Comparison of ENCODE assay signal across 24 mouse cellular contexts in the genomic region with DNA sequence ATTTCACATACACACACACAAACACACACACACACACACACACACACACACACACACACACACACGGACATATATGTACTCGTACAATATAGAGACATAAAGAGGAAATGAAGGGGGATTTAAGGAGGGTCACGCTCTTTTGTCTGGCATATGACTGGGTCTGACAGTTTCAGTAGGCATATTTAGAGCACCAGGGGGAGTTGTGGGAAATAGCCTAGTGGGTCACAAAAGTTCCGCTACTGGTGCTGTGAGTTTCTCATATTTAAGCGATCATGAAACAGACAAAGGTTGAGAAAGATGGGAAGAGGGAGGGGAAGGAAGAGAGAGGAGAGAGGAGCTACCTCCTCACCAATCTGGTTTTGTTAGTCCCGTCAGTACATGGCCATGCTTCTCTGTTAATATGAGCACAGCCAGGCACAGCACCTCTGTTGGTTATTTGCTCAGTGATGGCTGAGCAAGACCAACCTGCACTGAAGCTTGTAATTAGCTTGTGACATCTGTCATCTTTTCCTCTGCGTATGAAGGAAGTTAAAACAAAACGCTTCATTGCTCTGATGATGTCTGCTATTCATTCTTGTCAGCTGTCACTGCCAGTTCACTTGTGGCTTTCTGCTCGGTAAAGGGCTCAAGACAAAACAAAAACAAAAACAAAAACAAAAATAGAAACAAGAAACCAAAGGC. TPM values are rescaled to one million over a fixed set of nuclear protein-coding genes. Genes with fewer than 3 reads are reported as not detected.
DNase-seq lines count a peak whose midpoint lies in the region; ATAC-seq and TF ChIP-seq lines count a peak whose summit lies in the region.
"Had no signal": no experiment of that assay in that cellular context is flagged by ENCODE, and none has a peak within 500 bp of the region (broad histone marks: within the 10 kb centered on the region; RNA-seq: fewer than 3 reads in every experiment).

No protein-coding gene starts in this region.

- peak; percentile 60 for DNase-seq in hindbrain, postnatal 0 days (ENCODE audit: low spot score)
- DNase-seq in brain, embryonic 14.5 days (ENCODE audit: low read depth): peak; percentile 19
- no peak for DNase-seq in stomach, postnatal 0 days (ENCODE audit: low spot score)
- no peak for DNase-seq in lung, postnatal 0 days (ENCODE audit: low spot score)
- DNase-seq: adrenal gland, postnatal 14 days; cerebellum, adult 9-10 months; heart, postnatal 10 days; kidney, adult 11 months; kidney, postnatal 36 days; liver, embryonic 13.5 days; lung, adult 2 months; thymus, postnatal 14 days had no signal

- H3K4me1 ChIP-seq in hindbrain, postnatal 0 days (ENCODE audit: insufficient read depth, low read length): peaks cover 8% of the 10 kb centered on the region
- H3K4me1 ChIP-seq in hindbrain, embryonic 12.5 days: peaks cover 8% of the 10 kb centered on the region; the same call in 1 of the 2 replicates
- peaks cover 6% of the 10 kb centered on the region; the same call in 1 of the 2 replicates for H3K4me1 ChIP-seq in stomach, postnatal 0 days (replicated peaks; ENCODE audit: control insufficient read depth, insufficient read depth)
- peaks cover 17% of the 10 kb centered on the region; the same call in 1 of the 2 replicates for H3K4me1 ChIP-seq in lung, postnatal 0 days (ENCODE audit: insufficient read depth, low read depth, low read length)
- H3K4me1 ChIP-seq in forebrain, embryonic 16.5 days (replicated peaks; ENCODE audit: control insufficient read depth, insufficient read depth, low read length): peaks cover 6% of the 10 kb centered on the region
- H3K4me1 ChIP-seq: megakaryocyte, embryonic 14.5 days had no signal

- no peak overlapping the region for H3K27ac ChIP-seq in hindbrain, postnatal 0 days
- H3K27ac ChIP-seq in hindbrain, embryonic 12.5 days: no peak overlapping the region
- no peak overlapping the region for H3K27ac ChIP-seq in stomach, postnatal 0 days (replicated peaks)
- H3K27ac ChIP-seq in lung, postnatal 0 days (ENCODE audit: low read length): no peak overlapping the region
- no peak overlapping the region for H3K27ac ChIP-seq in forebrain, embryonic 16.5 days (ENCODE audit: low read length)
- H3K27ac ChIP-seq: forebrain, embryonic 12.5 days; hindbrain, embryonic 15.5 days; kidney, embryonic 15.5 days; limb, embryonic 13.5 days; liver, embryonic 13.5 days; midbrain, embryonic 13.5 days; neural tube, embryonic 13.5 days had no signal

- TF ChIP-seq EP300 in stomach, postnatal 0 days (optimal IDR thresholded peaks at IDR 0.05): no peak
- TF ChIP-seq EP300 in lung, postnatal 0 days (IDR thresholded peaks at IDR 0.05): no peak

- TF ChIP-seq POLR2A in brain, embryonic 14.5 days (IDR thresholded peaks at IDR 0.05; ENCODE audit: borderline replicate concordance, extremely low read depth, insufficient read depth, insufficient read length, poor library complexity, severe bottlenecking): no peak

- no peaks in the 10 kb centered on the region for H3K9me3 ChIP-seq in hindbrain, postnatal 0 days (ENCODE audit: low read length)
- H3K9me3 ChIP-seq in hindbrain, embryonic 12.5 days (replicated peaks): no peaks in the 10 kb centered on the region
- H3K9me3 ChIP-seq in stomach, postnatal 0 days (ENCODE audit: control insufficient read depth, low read length): no peaks in the 10 kb centered on the region
- H3K9me3 ChIP-seq in lung, postnatal 0 days (ENCODE audit: low read length): no peaks in the 10 kb centered on the region
- H3K9me3 ChIP-seq in forebrain, embryonic 16.5 days (ENCODE audit: control insufficient read depth, low read length): no peaks in the 10 kb centered on the region
- H3K9me3 ChIP-seq: forebrain, embryonic 12.5 days; heart, embryonic 12.5 days; hindbrain, embryonic 15.5 days; kidney, embryonic 15.5 days; limb, embryonic 13.5 days; liver, embryonic 13.5 days; megakaryocyte, embryonic 14.5 days; midbrain, embryonic 13.5 days; neural tube, embryonic 13.5 days had no signal

- ATAC-seq in hindbrain, postnatal 0 days: peak; percentile 45; the same call in 1 of the 2 replicates
- no peak for ATAC-seq in hindbrain, embryonic 12.5 days (ENCODE audit: low FRiP score)
- ATAC-seq in megakaryocyte, adult 5-6 weeks (ENCODE audit: poor library complexity, severe bottlenecking): 0 out of 2 replicates have a peak, but pooled peaks have one; percentile 11
- ATAC-seq in stomach, postnatal 0 days (ENCODE audit: low FRiP score, low TSS enrichment): no peak
- ATAC-seq in lung, postnatal 0 days: no peak
- no peak for ATAC-seq in forebrain, embryonic 16.5 days
- ATAC-seq: midbrain, embryonic 13.5 days had no signal

- WGBS in hindbrain, postnatal 0 days: 64% methylated on average over 9 of the region's 9 CpGs
- WGBS in hindbrain, embryonic 12.5 days: 71% methylated on average over 9 of the region's 9 CpGs
- 64% methylated on average over 9 of the region's 9 CpGs for WGBS in stomach, postnatal 0 days
- 67% methylated on average over 9 of the region's 9 CpGs for WGBS in lung, postnatal 0 days
- 70% methylated on average over 9 of the region's 9 CpGs for WGBS in forebrain, embryonic 16.5 days

- H3K4me2 ChIP-seq in hindbrain, postnatal 0 days (ENCODE audit: low read depth, low read length): no peak overlapping the region
- no peak overlapping the region for H3K4me2 ChIP-seq in hindbrain, embryonic 12.5 days (replicated peaks)
- no peak overlapping the region for H3K4me2 ChIP-seq in stomach, postnatal 0 days (replicated peaks; ENCODE audit: low read depth)
- H3K4me2 ChIP-seq in lung, postnatal 0 days (replicated peaks; ENCODE audit: low read depth, low read length): no peak overlapping the region
- H3K4me2 ChIP-seq in forebrain, embryonic 16.5 days (ENCODE audit: low read length): no peak overlapping the region
- H3K4me2 ChIP-seq: forebrain, embryonic 12.5 days; heart, embryonic 12.5 days; hindbrain, embryonic 15.5 days; kidney, embryonic 15.5 days; limb, embryonic 13.5 days; liver, embryonic 13.5 days; midbrain, embryonic 13.5 days; neural tube, embryonic 13.5 days had no signal

- no peaks in the 10 kb centered on the region for H3K27me3 ChIP-seq in hindbrain, postnatal 0 days (ENCODE audit: insufficient read depth, low read length)
- H3K27me3 ChIP-seq in hindbrain, embryonic 12.5 days: 0 out of 2 replicates have a peak, but pooled peaks cover 6% of the 10 kb centered on the region
- no peaks in the 10 kb centered on the region for H3K27me3 ChIP-seq in stomach, postnatal 0 days (ENCODE audit: control insufficient read depth, insufficient read depth, low read length)
- no peaks in the 10 kb centered on the region for H3K27me3 ChIP-seq in lung, postnatal 0 days (replicated peaks; ENCODE audit: insufficient read depth, low read length)
- no peaks in the 10 kb centered on the region for H3K27me3 ChIP-seq in forebrain, embryonic 16.5 days (replicated peaks; ENCODE audit: control insufficient read depth, insufficient read depth, low read length)
- H3K27me3 ChIP-seq: forebrain, embryonic 12.5 days; heart, embryonic 12.5 days; hindbrain, embryonic 15.5 days; limb, embryonic 13.5 days had no signal

- H3K36me3 ChIP-seq in hindbrain, postnatal 0 days (ENCODE audit: insufficient read depth, low read length): no peaks in the 10 kb centered on the region
- H3K36me3 ChIP-seq in hindbrain, embryonic 12.5 days: no peaks in the 10 kb centered on the region
- no peaks in the 10 kb centered on the region for H3K36me3 ChIP-seq in stomach, postnatal 0 days (ENCODE audit: control insufficient read depth, insufficient read depth, low read length)
- H3K36me3 ChIP-seq in lung, postnatal 0 days (ENCODE audit: insufficient read depth, low read length): no peaks in the 10 kb centered on the region
- no peaks in the 10 kb centered on the region for H3K36me3 ChIP-seq in forebrain, embryonic 16.5 days (ENCODE audit: control insufficient read depth, insufficient read depth)
- H3K36me3 ChIP-seq: forebrain, embryonic 12.5 days; heart, embryonic 12.5 days; hindbrain, embryonic 15.5 days; kidney, embryonic 15.5 days; limb, embryonic 13.5 days; liver, embryonic 13.5 days; midbrain, embryonic 13.5 days; neural tube, embryonic 13.5 days had no signal

- H3K4me3 ChIP-seq in hindbrain, postnatal 0 days (ENCODE audit: low read length): no peak overlapping the region
- H3K4me3 ChIP-seq in hindbrain, embryonic 12.5 days: no peak overlapping the region
- no peak overlapping the region for H3K4me3 ChIP-seq in stomach, postnatal 0 days (ENCODE audit: low read depth, low read length)
- H3K4me3 ChIP-seq in lung, postnatal 0 days (ENCODE audit: low read depth, low read length): no peak overlapping the region
- no peak overlapping the region for H3K4me3 ChIP-seq in forebrain, embryonic 16.5 days (replicated peaks; ENCODE audit: low read length)
- H3K4me3 ChIP-seq: forebrain, embryonic 12.5 days; heart, embryonic 12.5 days; hindbrain, embryonic 15.5 days; kidney, embryonic 15.5 days; limb, embryonic 13.5 days; liver, embryonic 13.5 days; megakaryocyte, embryonic 14.5 days; midbrain, embryonic 13.5 days; myocyte; neural tube, embryonic 13.5 days had no signal

- H3K9ac ChIP-seq in hindbrain, postnatal 0 days (replicated peaks; ENCODE audit: low read length): no peak overlapping the region
- no peak overlapping the region for H3K9ac ChIP-seq in hindbrain, embryonic 12.5 days
- no peak overlapping the region for H3K9ac ChIP-seq in stomach, postnatal 0 days (ENCODE audit: low read length)
- no peak overlapping the region for H3K9ac ChIP-seq in lung, postnatal 0 days (replicated peaks; ENCODE audit: low read depth)
- no peak overlapping the region for H3K9ac ChIP-seq in forebrain, embryonic 16.5 days (replicated peaks; ENCODE audit: low read depth, low read length)
- H3K9ac ChIP-seq: forebrain, embryonic 12.5 days; heart, embryonic 12.5 days; hindbrain, embryonic 15.5 days; kidney, embryonic 15.5 days; limb, embryonic 13.5 days; liver, embryonic 13.5 days; midbrain, embryonic 13.5 days; neural tube, embryonic 13.5 days had no signal

- TF ChIP-seq CTCF in hindbrain, postnatal 0 days (IDR thresholded peaks at IDR 0.05; ENCODE audit: low read depth): no peak
- TF ChIP-seq CTCF in brain, embryonic 14.5 days (IDR thresholded peaks at IDR 0.05; ENCODE audit: borderline replicate concordance, extremely low read depth, insufficient read depth, insufficient read length): no peak
- 0 out of 2 replicates have a peak, but pooled peaks have one; percentile 9 for TF ChIP-seq CTCF in stomach, postnatal 0 days (IDR thresholded peaks at IDR 0.05; ENCODE audit: low read depth)
- no peak for TF ChIP-seq CTCF in lung, postnatal 0 days (IDR thresholded peaks at IDR 0.05)

RNA-seq across cellular contexts. Expression of gene Il1r1, which starts 37.7 kb away (rescaled TPM):
- 0.47 and 0.78 TPM in 2 replicates for total RNA-seq in hindbrain, postnatal 0 days (2014; rRNA removed)
- 0.63 and 0.74 TPM in 2 replicates for polyA plus RNA-seq in hindbrain, postnatal 0 days (2015; fragmentation: Nextera tagmentation; extraction: Ambion mirVana)
- 1.4 and 1.6 TPM in 2 replicates for polyA plus RNA-seq in hindbrain, embryonic 12.5 days (2016; fragmentation: Nextera tagmentation; extraction: Ambion mirVana)
- 0.54 and 0.72 TPM in 2 replicates for polyA plus RNA-seq in brain, embryonic 14.5 days (2012; rRNA removed)
- 0.67 and 0.68 TPM in 2 replicates for total RNA-seq in megakaryocyte, adult 5-6 weeks (2015)
- total RNA-seq in megakaryocyte, adult 5-6 weeks (2017): 0.29 and 1.5 TPM in 2 replicates
- 7.3 TPM in 2 replicates for polyA plus RNA-seq in stomach, postnatal 0 days (2015; fragmentation: Nextera tagmentation; extraction: Ambion mirVana)
- polyA plus RNA-seq in lung, postnatal 0 days (2015; fragmentation: Nextera tagmentation; extraction: Ambion mirVana): 13.5 and 14.1 TPM in 2 replicates
- polyA plus RNA-seq in forebrain, embryonic 16.5 days (2015; fragmentation: Nextera tagmentation; extraction: Ambion mirVana): 0.44 and 0.98 TPM in 2 replicates

Comparison
In these comparisons a context has a peak if more than half of its experiments do, and no peak if none do; other contexts are left out.
1. ATAC-seq: peak in hindbrain, postnatal 0 days (single experiment) and megakaryocyte, adult 5-6 weeks (single experiment); none in hindbrain, embryonic 12.5 days (single experiment), stomach, postnatal 0 days (single experiment), lung, postnatal 0 days (single experiment) and forebrain, embryonic 16.5 days (single experiment).
2. DNase-seq: peak in hindbrain, postnatal 0 days (single experiment) and brain, embryonic 14.5 days (single experiment); none in stomach, postnatal 0 days (single experiment) and lung, postnatal 0 days (single experiment).